Mouse (Mus musculus): ENCODE data around the gene Ube4a. TPM values are rescaled to one million over a fixed set of nuclear protein-coding genes. Genes with fewer than 3 reads are reported as not detected.

Gene Ube4a
- total RNA-seq, 2 experiments from 2014 or later: 92.4 to 104 TPM

DNA sequence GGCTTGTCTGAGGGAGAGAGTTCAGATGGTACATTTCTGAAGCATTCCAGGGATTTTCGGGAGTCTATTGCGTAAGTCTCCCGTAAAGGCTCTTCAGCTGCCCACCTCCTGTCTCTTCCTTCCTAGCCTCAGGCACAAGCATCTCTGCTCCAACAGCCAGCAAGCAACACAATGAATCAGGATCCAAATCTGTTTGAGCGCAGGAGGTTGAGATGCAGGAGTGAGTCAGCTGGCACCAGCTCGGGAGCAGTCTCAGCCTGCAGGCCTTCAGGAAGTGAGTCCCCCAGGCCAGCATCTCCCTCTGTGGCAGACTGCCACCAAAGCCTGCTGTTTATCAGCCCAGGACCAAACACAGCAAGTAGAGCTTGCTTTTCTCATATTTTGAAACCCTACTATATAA is 60.4 kb downstream of the Ube4a start:
- peak; percentile 43 to 55 for DNase-seq (ENCODE audit: low spot score in 2 of 2)

DNA sequence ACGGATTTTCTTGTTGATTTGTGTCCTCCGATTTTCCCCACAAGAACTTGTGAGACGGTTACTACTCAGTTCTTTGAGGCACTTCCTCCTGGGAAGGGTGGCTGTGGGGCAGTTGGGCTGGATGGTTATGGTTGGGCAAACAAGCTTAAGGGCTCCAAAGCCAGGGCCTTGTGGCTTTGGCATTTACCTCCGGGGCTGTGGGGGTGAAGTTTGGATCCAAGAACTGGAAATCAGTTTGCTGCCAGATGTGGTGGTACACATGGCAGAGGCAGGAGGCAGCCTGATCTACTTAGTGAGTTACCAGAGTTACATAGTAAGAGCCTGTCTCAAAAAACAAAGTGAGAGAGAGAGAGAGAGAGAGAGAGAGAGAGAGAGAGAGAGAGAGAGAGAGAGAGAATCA is 61.5 kb downstream of the Ube4a start:
- DNase-seq (ENCODE audit: low spot score in 2 of 2): no peak

- no peak for DNase-seq (ENCODE audit: low spot score in 2 of 2)
Measured at GRCm38 (mm10) chr9:44900402-44900801, 65.0 kb downstream of the Ube4a start.

GRCm38 (mm10) chr9:44899716-44900115 is 65.7 kb downstream of the Ube4a start:
- DNase-seq (ENCODE audit: low spot score in 2 of 2): no peak

DNA sequence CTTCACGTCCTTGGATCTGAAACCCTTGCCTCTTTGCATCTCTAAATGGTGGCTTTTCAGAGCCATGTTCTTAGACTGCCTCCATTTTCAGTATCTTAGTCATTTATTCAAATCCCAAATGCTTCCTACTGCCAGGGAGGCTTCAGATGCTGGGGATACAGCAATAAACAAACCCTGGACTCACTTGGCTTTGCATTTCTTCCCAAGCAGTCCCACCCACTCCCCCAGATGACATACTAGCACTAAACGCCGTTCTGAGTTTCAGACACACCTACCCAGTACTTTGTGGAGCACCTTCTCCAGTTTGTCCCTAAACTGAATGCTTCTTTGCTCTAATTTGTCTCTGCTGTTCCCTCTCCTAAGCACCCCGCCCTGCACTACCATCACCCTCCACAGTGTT is 68.4 kb downstream of the Ube4a start:
- DNase-seq (ENCODE audit: low spot score in 2 of 2): no peak

- DNase-seq (ENCODE audit: low spot score in 2 of 2): no peak
Measured at GRCm38 (mm10) chr9:44892664-44893063, 72.7 kb downstream of the Ube4a start.

GRCm38 (mm10) chr9:44891210-44891609 is 74.2 kb downstream of the Ube4a start:
- DNase-seq (ENCODE audit: low spot score in 2 of 2): no peak

DNA sequence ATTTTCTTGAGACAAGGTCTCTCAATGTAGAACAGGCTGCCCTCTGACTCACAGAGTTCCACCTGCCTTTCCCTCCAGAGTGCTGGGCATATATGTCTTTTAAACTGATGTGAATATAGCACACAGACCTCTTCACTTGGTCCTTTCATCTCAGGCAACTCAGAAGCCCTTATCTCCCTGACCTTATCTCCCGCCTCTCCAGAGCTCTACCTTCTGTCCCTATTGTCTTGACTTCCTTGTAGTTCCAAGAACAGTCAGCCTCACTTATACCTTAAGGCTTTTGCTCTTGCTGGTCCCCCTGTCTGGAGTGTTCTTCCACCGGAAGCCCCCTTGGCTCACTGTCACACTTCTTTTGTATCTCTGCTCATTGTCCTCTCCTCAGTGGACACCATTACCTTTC is 75.3 kb downstream of the Ube4a start:
- DNase-seq (ENCODE audit: low spot score in 2 of 2): no peak

DNA sequence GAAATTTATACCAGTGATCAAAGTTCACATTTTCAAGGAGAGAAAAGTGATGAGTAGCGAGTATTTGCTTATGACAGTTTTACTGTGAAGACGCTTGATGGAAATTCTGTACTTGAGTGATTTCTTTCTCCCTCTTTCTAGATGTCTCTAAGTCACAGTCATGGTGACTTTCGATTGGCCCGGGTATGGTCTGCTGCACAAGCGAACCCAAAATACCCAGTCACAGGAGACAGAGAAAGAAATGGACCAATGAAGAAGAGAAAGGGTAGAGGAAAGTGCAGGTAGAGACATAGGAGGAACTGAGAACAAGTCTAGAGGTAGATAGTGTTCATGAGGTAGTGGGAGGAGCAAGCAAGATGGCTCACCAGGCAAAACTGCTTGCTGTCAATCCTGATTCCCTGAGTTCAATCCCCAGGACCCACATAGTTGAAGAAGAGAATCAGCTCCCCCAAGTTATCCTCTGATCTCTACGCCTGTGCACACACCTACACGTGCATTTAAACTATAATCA is 77.2 kb downstream of the Ube4a start:
- DNase-seq (ENCODE audit: low spot score in 2 of 2): no peak

GRCm38 (mm10) chr9:44882981-44883569 is 82.3 kb downstream of the Ube4a start:
- DNase-seq (ENCODE audit: low spot score in 2 of 2): peak; percentile 60 to 64

DNA sequence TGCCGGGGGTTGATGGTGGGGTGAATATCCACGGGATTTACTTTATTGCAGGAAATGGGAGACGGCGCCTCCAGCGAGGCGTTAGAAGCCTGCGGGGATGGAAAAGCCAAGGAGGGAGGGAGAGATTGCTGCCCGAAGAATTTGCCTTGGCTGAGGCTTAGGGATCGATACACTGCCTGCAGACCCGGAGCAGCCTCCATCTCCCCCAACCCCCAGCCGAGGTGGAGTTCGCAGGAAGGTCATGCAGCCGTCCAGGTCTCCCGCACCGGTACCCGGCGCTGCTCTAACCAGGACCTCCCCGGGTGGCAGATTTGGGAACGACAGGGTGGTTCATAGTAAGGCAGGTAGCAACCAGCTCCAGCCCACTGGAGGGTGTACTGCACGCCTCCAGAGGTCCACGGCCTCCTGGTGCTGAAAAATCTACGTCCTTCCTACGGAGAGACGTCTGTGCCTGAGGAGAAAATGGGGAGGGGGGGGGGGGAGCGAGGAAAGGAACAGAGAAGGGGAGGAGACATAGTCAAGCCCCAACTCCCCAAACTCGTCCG is 82.9 kb downstream of the Ube4a start:
- peak; percentile 60 to 67 for DNase-seq (ENCODE audit: low spot score in 2 of 2)

- DNase-seq (ENCODE audit: low spot score in 2 of 2): peak; percentile 72 to 81
Measured at GRCm38 (mm10) chr9:44881941-44882435, 83.4 kb downstream of the Ube4a start.

- peak; percentile 100 for DNase-seq (ENCODE audit: low spot score in 2 of 2)
Measured at GRCm38 (mm10) chr9:44881221-44881871, 84.1 kb downstream of the Ube4a start, which contains the start of gene Kmt2a. Kmt2a (minus strand) TSS chr9:44881296.

GRCm38 (mm10) chr9:44880309-44881081 is 84.9 kb downstream of the Ube4a start:
- peak; percentile 36 to 50 for DNase-seq (ENCODE audit: low spot score in 2 of 2)

- DNase-seq (ENCODE audit: low spot score in 2 of 2): peak in 1 of 2 experiments; percentile 30
Measured at GRCm38 (mm10) chr9:44879694-44880271, 85.6 kb downstream of the Ube4a start.

DNA sequence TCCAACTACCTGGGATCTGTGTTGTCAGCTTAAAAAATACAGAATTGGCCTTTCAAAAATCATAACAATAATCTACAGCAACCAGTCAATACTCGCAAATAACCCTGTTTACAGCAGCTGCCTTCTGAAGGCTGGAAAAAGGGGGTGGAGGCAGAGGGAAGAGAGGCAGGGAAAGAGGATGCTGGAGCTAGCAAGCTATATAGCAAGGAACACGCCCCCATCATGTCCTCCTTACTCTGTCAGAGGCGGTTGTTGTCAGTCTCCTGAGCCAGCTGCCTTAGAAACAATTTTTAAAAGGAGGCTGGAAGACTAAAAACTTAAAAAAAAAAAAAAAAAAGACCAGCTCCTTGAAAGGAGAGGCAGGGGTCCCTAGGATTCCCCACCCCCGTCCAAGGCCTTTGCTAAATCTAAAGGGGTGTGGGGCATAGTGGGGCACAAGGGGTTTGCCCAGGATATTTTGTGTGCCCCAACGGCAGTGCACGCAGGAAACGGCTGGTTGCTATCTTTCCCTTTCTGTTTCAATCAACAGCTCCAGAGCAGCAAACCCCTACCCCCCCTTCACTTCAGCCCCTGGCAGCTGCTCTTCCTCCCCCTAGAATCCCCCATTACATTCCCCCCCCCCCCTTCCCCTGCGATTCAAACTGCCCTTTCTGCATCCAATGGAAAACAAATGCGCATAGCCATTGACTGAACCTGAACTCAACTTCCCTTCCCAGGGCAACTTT is 86.5 kb downstream of the Ube4a start:
- no peak for DNase-seq (ENCODE audit: low spot score in 2 of 2)

DNA sequence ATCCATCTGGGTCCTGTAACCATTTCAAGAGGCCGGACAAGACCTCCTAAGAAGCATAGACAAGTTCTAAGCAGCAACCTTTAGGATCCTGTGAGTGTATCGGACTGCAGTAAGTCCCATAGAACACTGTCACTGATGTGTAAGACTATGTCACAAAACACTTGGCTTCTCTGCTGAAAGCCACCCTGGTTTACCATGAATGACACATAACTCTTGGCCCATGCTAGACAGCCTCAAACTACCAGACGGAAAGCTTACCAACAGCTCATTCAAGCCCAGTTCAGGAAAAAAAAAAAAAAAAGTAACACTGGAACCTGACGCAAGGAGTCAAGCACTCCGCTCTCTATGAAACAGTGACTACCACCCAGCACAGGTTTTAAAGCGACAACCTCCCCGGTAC is 87.7 kb downstream of the Ube4a start:
- no peak for DNase-seq (ENCODE audit: low spot score in 2 of 2)

GRCm38 (mm10) chr9:44875476-44875875 is 89.9 kb downstream of the Ube4a start:
- no peak for DNase-seq (ENCODE audit: low spot score in 2 of 2)

DNA sequence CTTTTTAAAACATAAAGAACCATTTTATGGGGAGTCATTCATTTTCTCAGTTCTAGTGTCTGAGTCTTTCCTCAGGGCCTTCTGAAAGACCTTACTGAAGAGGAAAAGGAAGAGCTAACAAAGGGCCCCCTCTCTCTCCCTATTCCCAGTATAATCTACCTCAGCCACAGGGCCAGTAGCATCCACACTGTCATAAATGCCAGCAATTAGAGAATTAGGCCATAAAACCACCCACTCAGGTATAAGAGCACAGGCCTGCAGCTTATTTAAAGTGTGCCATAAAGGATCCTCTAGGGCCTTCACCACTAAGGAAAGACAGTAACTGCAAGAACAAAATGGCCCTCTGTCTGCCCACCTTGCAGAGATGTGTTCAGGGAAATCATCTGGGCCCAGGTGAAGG is 91.2 kb downstream of the Ube4a start:
- DNase-seq (ENCODE audit: low spot score in 2 of 2): no peak

DNA sequence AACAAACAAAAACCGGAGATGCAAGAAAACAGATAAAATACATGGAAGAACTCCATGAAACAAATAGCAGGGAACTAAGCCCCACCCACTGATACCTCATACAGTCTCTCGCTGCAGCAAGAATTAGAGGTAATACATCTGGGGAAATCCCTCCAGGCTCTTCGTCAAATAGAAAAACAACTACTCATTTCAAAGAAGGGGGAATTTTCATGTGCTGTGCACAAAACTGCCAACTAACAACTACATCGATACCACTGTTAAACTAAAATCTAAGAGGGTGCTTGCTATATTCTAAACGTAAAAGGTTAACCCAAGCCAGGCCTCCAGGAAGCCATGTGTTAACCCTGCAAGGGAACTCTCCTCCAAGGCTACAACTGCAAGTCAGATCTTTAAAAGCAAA is 91.7 kb downstream of the Ube4a start:
- DNase-seq (ENCODE audit: low spot score in 2 of 2): no peak

All from layer of hippocampus, postnatal 10 days (tissue).